In the genomic region with DNA sequence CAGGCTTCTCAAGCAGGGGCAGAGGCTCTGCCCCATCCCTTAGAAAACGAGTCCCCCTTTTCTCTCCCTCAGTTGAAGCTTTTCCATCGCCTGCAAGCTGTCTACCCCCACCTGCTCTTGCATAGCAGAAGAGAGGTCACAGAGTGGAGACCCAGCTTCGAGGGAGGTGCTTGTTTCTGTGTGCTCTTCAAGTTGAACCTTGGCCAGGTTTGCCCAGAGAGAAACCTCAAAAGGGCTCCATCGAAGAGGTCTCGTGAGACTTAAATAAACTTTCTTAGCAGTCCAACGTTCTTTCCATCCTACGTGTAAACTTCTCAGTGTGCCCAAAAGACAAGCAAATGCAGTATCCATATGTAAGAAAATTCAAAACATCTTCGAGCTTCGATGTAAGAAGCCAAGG, we compare ENCODE assay signal across 15 mouse cellular contexts. TPM values are rescaled to one million over a fixed set of nuclear protein-coding genes. Genes with fewer than 3 reads are reported as not detected.
A peak's percentile ranks its signal among the peaks of the same experiment; 100 is the strongest.
DNase-seq lines count a peak whose midpoint lies in the region; ATAC-seq and TF ChIP-seq lines count a peak whose summit lies in the region.
"Had no signal": no experiment of that assay in that cellular context is flagged by ENCODE, and none has a peak within 500 bp of the region (broad histone marks: within the 10 kb centered on the region; RNA-seq: fewer than 3 reads in every experiment).

No protein-coding gene starts in this region.

- H3K9me3 ChIP-seq in embryonic facial prominence, embryonic 10.5 days: 0 out of 2 replicates have a peak, but pooled peaks cover 3% of the 10 kb centered on the region
- no peaks in the 10 kb centered on the region for H3K9me3 ChIP-seq in liver, embryonic 15.5 days (replicated peaks)
- H3K9me3 ChIP-seq: lung, embryonic 15.5 days; neural tube, embryonic 13.5 days had no signal

- H3K4me3 ChIP-seq in gastrocnemius, adult 2 months: no peak overlapping the region
- H3K4me3 ChIP-seq in embryonic facial prominence, embryonic 10.5 days: no peak overlapping the region
- H3K4me3 ChIP-seq in liver, embryonic 15.5 days (replicated peaks): no peak overlapping the region
- H3K4me3 ChIP-seq: lung, embryonic 15.5 days; neural tube, embryonic 13.5 days had no signal

- DNase-seq in gastrocnemius, adult 2 months: no peak
- no peak for DNase-seq in gastrocnemius, adult 8-10 months (ENCODE audit: low spot score in 2 of 2)
- peak; percentile 39 to 64 for DNase-seq in kidney, postnatal 25 days
- no peak for DNase-seq in kidney, postnatal 14 days
- no peak for DNase-seq in embryonic facial prominence, embryonic 10.5 days (ENCODE audit: low spot score)
- no peak for DNase-seq in adrenal gland, adult (ENCODE audit: inconsistent age in 2 of 2, low spot score in 1 of 2)
- DNase-seq in urinary bladder, postnatal 25 days (ENCODE audit: low spot score): no peak
- DNase-seq: right cerebral cortex, postnatal 14 days had no signal

- H3K4me2 ChIP-seq in liver, embryonic 15.5 days: peak overlapping the region; percentile 15; the same call in 1 of the 2 replicates
- H3K4me2 ChIP-seq: lung, embryonic 15.5 days; neural tube, embryonic 13.5 days had no signal

- H3K9ac ChIP-seq in liver, embryonic 15.5 days: no peak overlapping the region
- H3K9ac ChIP-seq: lung, embryonic 15.5 days; neural tube, embryonic 13.5 days had no signal

- peaks cover 24% of the 10 kb centered on the region for H3K4me1 ChIP-seq in embryonic facial prominence, embryonic 10.5 days
- H3K4me1 ChIP-seq in liver, embryonic 15.5 days (replicated peaks): peaks cover 74% of the 10 kb centered on the region
- H3K4me1 ChIP-seq: lung, embryonic 15.5 days had no signal

- H3K36me3 ChIP-seq in embryonic facial prominence, embryonic 10.5 days (replicated peaks): no peaks in the 10 kb centered on the region
- peaks cover 18% of the 10 kb centered on the region for H3K36me3 ChIP-seq in liver, embryonic 15.5 days (replicated peaks)
- H3K36me3 ChIP-seq: lung, embryonic 15.5 days; neural tube, embryonic 13.5 days had no signal

- TF ChIP-seq CTCF in gastrocnemius, adult 2 months (IDR thresholded peaks at IDR 0.05): no peak

- intact Hi-C loops in gastrocnemius, adult 2 months (cut with DNase I): no loop called here

- no peaks in the 10 kb centered on the region for H3K27me3 ChIP-seq in embryonic facial prominence, embryonic 10.5 days (replicated peaks; ENCODE audit: low read depth, poor library complexity, severe bottlenecking)
- no peaks in the 10 kb centered on the region for H3K27me3 ChIP-seq in liver, embryonic 15.5 days
- H3K27me3 ChIP-seq: lung, embryonic 15.5 days; neural tube, embryonic 13.5 days had no signal

- peak; percentile 24; the same call in 1 of the 2 replicates for ATAC-seq in liver, embryonic 15.5 days (ENCODE audit: insufficient read depth)

- H3K27ac ChIP-seq in gastrocnemius, adult 2 months: peak overlapping the region; percentile 66
- H3K27ac ChIP-seq in embryonic facial prominence, embryonic 10.5 days (replicated peaks): peak overlapping the region; percentile 78; the same call in 1 of the 2 replicates
- H3K27ac ChIP-seq in liver, embryonic 15.5 days (replicated peaks): no peak overlapping the region
- H3K27ac ChIP-seq: lung, embryonic 15.5 days; neural tube, embryonic 13.5 days had no signal

- 59% methylated on average over 9 of the region's 9 CpGs for WGBS in embryonic facial prominence, embryonic 10.5 days
- 63% methylated on average over 9 of the region's 9 CpGs for WGBS in liver, embryonic 15.5 days (ENCODE audit: insufficient replicate concordance)

RNA-seq across cellular contexts. Expression of a gene that starts 16.9 kb away (rescaled TPM):
- 10 to 100 TPM; 12.9 to 38.7 TPM for total RNA-seq in gastrocnemius, adult 2 months (2021)
- total RNA-seq in gastrocnemius, adult 8-10 months (2022): 10 to 100 TPM; 16.1 to 25.1 (median 18.9) TPM
- polyA plus RNA-seq in embryonic facial prominence, embryonic 10.5 days (2016; fragmentation: Nextera tagmentation; extraction: Ambion mirVana): 7.8 and 9.3 TPM in 2 replicates
- polyA plus RNA-seq in liver, embryonic 15.5 days (2015; fragmentation: Nextera tagmentation; extraction: Ambion mirVana): 45.3 and 50.8 TPM in 2 replicates

RNA-seq across cellular contexts. Expression of a gene that starts 37.8 kb away (rescaled TPM):
- total RNA-seq in gastrocnemius, adult 2 months (2021): not detected
- total RNA-seq in gastrocnemius, adult 8-10 months (2022): not detected
- polyA plus RNA-seq in embryonic facial prominence, embryonic 10.5 days (2016; fragmentation: Nextera tagmentation; extraction: Ambion mirVana): 0.04 and 0.23 TPM in 2 replicates
- polyA plus RNA-seq in liver, embryonic 15.5 days (2015; fragmentation: Nextera tagmentation; extraction: Ambion mirVana): not detected in 2 replicates
- total RNA-seq: adrenal gland, adult 18-20 months; gastrocnemius, postnatal 4 days; left cerebral cortex, postnatal 14 days; MEL had no signal
- polyA plus RNA-seq: lung, embryonic 15.5 days had no signal

RNA-seq across cellular contexts. Expression of a gene that starts 43.0 kb away (rescaled TPM):
- 10 to 100 TPM; 16.8 to 21.4 TPM for total RNA-seq in gastrocnemius, adult 2 months (2021)
- 10 to 100 TPM; 17.2 to 19.3 (median 18.1) TPM for total RNA-seq in gastrocnemius, adult 8-10 months (2022)
- polyA plus RNA-seq in embryonic facial prominence, embryonic 10.5 days (2016; fragmentation: Nextera tagmentation; extraction: Ambion mirVana): 27.9 and 31.5 TPM in 2 replicates
- polyA plus RNA-seq in liver, embryonic 15.5 days (2015; fragmentation: Nextera tagmentation; extraction: Ambion mirVana): 27.8 and 28.0 TPM in 2 replicates

Comparison
In these comparisons a context has a peak if more than half of its experiments do, and no peak if none do; other contexts are left out.
1. DNase-seq: peak in kidney, postnatal 25 days (2 of 2); none in gastrocnemius, adult 2 months (single experiment), gastrocnemius, adult 8-10 months (0 of 2), kidney, postnatal 14 days (single experiment), embryonic facial prominence, embryonic 10.5 days (single experiment), adrenal gland, adult (0 of 2) and urinary bladder, postnatal 25 days (single experiment).